Mouse (Mus musculus): Measurements from ENCODE around the gene Vamp1.

DNA sequence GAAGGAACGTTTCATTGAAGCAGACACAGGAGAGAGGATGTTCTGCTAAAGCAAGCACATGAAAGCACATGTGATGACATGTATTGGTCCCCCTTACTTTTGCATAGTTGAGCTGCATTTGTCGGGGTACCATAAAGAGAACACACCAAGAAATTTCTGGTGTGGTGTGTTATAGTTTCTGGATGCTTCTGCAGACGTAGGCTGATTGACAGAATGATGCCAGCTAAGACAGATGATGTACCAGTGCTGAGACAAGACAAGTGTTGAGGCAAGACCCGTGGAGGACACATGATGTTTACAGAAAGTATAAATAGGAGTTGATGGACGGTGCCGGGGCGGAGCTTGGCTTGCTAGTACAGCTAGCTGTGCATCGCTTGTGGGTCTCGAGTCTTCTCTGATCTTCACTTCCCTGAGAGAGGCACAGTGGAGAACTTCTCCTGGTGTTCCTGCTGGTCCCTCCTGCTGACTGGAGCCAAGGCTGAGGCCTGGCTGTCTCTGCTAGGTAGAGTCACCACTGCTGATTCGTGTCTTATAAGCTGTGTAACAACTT is 44.7 kb downstream of the Vamp1 start:
- no peak for TF ChIP-seq GATA1 (IDR thresholded peaks at IDR 0.05; ENCODE audit: borderline replicate concordance, low read length)
- TF ChIP-seq FLI1 (IDR thresholded peaks at IDR 0.05; ENCODE audit: low read length): no peak
